Mouse (Mus musculus) ES-E14 (cell line): ENCODE data around the gene Lama2.

ENCODE experiments used
- HCFC1 ChIP-seq: IDR thresholded peaks from 2 replicates; pipeline ENCODE4 v1.6.1; 2012; ENCODE audit warnings: low read length, inconsistent platforms, borderline replicate concordance; ENCODE audit not compliant: insufficient read depth
- MAFK ChIP-seq: IDR thresholded peaks from 2 replicates; pipeline ENCODE4 v1.6.1; 2014; ENCODE audit warnings: mild to moderate bottlenecking, low read depth, low read length, inconsistent platforms; ENCODE audit not compliant: insufficient read depth
- ZNF384 ChIP-seq: IDR thresholded peaks from 2 replicates; pipeline ENCODE4 v1.6.1; 2012; ENCODE audit warnings: low read depth, low read length, inconsistent platforms

DNA sequence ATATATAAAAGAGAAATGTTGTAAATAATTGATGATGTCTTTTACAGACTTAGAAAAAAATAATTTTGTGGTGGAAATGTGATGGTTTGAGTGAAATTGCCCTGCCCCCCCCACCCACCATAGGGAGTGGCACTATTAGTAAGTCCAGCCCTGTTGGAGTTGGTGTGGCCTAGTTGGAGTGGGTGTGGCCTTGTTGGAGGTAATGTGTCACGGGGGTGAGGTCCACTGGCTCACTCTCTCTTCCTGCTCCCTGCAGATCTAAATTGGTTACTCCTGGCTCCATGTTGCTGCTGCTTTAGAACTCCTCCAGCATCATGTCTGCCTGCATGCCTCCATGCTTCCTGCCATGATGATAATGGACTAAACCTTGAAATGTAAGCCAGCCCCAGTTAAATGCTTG is 680.0 kb downstream of the Lama2 start:
- no peak for TF ChIP-seq MAFK
- no peak for TF ChIP-seq ZNF384
- no peak for TF ChIP-seq HCFC1
